Mouse (Mus musculus) CH12F3 (cell line): Measurements from ENCODE around the gene Mrps2.

Experiments used
- in situ Hi-C: fragments of 300-500 bp; cut with MboI; formaldehyde crosslinking; loops from 2 replicates; pipeline ENCODE4 v1.14.3; 2020; ENCODE audit warnings: low sequenced_read_pairs

Mrps2 gene

GRCm38 (mm10) chr2:28467860-28468485 lies at the start of gene Mrps2:
TSS of gene Mrps2 (plus strand) at chr2:28468066.
- in situ Hi-C loops: no loop called here

GRCm38 (mm10) chr2:28419898-28420297 lies 48.0 kb upstream of the Mrps2 start:
- in situ Hi-C loops: no loop called here

DNA sequence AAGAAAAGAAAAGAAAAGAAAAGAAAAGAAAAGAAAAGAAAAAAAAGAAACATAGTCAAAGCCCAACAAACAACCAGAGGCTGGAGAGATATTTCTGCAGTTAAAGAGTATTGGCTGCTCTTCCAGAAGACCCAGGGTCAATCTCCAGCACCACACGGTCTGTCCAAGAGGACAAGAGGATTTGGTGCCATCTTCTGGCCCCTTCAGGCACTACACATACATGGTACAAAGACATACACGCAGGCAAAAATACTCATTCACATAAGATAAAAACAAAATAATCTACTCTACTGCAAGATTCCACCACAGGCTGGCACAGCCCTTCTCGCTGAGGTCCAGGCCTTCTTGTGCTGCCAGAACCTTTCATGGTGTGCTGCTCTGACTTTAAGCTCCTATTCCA lies 44.7 kb upstream of the Mrps2 start:
- in situ Hi-C loops: no loop called here

GRCm38 (mm10) chr2:28427226-28427625 lies 40.6 kb upstream of the Mrps2 start:
- in situ Hi-C loops: no loop called here

- in situ Hi-C loops: no loop called here
Observed at GRCm38 (mm10) chr2:28430846-28431245, 37.0 kb upstream of the Mrps2 start.

DNA sequence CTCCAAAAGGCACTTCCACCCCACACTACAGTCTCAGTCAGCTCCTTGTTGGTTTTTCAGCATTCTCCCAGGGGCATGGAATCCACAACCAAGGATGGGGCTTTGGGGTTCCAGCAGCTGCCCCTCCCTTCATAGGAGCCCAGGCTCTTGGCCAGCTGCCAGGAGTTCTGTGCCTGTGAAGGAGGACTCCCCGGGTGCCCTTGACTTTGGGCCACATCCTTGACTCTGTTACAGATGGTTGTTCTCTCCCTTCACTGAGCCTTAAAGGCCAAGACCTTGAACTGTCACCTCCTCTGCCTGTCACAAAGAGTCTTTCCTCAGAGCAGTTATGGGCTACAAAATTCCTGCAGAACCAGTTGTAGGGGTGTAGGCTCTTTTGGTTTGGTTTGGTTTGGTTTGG lies 35.1 kb upstream of the Mrps2 start:
- in situ Hi-C loops: no loop called here

DNA sequence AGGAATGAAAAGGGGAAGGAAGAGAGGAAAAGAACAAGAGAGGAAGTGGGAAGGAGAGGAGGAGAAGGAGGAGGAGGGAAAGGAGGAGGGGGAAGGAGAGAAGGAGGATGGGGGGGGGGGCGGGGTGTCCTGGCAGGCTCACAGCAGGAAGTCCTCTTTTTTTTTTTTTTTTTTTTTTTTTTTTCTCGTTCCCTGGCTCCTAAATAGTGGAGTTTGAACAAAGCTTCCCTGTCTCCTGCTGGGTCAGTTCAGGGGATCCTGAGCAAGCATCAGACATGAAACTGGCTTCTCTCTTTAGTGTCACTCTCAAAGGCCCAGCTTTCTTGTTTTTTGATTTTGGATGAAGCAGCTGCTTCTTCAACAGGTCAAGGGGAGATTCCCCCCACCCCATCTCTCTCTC lies 34.4 kb upstream of the Mrps2 start:
- in situ Hi-C loops: no loop called here

GRCm38 (mm10) chr2:28435401-28435800 lies 32.5 kb upstream of the Mrps2 start:
- in situ Hi-C loops: no loop called here

GRCm38 (mm10) chr2:28440842-28441241 lies 27.0 kb upstream of the Mrps2 start:
- in situ Hi-C loops: no loop called here

GRCm38 (mm10) chr2:28445082-28445481 lies 22.8 kb upstream of the Mrps2 start:
- in situ Hi-C loops: no loop called here

DNA sequence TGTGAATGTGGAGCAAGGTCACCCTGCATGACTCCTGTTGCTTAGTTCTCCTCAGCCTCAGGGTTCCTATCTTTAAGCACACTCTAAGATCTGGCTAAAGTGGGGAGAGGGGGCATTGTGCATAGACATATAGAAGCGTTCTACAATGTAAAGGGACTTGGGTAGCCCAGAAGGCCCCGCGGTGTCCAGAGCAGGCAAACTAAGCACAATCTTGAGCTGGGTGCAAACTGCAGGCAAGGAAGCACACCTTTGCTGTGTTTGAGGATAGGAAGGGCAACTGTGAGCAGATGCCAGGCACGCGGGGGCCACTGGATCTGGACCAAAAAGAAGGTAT lies 21.7 kb upstream of the Mrps2 start:
- in situ Hi-C loops: no loop called here

DNA sequence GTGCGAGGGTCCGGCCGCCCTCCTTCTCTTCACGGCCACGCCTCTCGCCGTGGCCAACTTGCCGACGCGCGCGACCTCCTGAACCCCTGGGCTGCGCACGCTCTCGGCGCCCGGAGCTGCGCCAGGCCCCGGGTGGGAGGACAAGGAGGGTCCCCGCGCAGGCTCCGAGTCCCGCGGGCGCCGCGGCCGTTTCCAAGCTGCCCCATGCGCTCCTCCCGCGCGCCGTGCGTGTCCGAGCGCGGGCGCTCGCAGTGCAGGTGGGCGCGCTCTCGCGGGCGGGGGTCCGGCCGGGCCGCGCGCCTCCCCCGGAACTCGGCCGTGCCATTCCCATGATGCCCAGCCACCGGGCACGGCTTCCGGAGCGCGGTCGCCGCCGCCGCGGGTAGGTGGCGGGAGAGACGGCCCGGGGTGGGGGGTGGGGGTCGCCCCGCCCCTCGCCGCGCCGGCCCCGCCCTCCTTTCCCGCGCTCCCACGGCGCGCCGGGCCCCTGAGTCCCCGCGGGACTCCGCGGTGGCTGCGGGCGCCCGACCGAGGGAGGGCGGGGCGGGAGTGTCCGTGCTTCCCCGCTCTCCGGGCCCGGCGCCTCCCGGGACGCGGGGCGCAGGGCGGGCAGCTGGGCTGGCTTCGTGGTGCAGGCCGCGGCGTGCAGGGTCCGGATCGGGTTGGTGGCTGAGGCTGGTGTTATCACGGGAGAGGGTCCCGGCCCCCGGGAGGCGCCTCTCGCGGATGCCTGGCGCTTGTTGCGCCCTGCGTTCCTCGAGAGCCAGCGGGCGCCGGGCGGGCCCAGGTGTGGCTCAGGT lies 21.2 kb upstream of the Mrps2 start, which contains the start of gene Ppp1r26:
Ppp1r26 (plus strand) TSS at position 286 of the 800 bp plus-strand sequence.
- in situ Hi-C loops: no loop called here

DNA sequence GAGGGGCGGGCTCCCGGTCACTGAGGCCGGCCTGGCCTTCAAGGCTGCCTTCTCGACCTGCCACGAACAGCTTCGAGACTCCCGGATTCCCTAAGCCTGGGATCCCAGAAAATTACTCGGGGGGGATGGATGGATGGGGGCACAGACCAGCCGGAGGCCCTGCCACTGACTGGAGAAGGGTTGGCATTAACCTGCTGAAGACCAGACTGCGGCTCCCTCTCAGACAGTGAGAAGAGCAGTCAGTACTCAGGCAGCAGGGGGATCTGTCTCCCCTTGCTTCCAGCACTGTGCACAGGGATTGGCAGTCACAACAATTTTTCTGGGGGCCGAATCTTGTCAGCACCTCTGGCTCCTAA lies 20.6 kb upstream of the Mrps2 start:
- in situ Hi-C loops: no loop called here

DNA sequence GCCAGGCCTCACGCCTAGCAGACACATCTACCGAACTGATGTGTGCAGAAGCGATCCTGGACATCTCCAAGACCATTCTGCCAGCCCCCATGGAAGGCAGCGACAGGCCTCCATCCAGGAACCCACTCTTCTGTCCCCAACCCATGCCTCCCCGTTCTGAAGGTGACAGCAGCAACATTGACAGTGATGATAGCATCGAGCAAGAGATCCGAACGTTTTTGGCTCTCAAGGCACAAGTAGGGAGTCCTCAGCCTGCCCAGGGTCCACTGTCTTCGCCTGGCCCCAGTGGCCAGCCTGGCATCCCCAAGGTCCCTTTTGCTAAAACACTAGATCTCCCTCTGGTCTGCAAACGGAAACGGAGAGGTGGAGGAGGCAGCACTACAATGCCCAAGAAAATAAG lies 16.2 kb upstream of the Mrps2 start:
- in situ Hi-C loops: no loop called here

DNA sequence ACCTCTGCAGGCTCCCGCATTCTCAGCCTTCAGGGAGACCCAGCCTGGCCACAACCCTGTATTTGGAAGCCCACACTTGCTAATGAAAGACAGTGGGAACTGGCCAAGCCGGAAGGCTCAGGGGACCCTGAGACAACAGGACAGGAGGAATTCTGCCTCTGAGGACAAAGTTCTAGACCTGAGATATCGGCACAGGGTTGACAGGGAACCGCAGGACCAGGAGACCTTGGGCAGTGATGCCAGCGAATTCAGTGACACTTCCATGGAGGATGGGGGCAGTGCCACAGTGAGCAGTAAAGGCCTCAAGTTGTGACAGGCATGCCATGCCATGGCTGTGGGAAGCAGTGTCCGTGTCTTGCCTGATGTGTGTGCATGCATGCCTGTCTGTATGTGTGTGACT lies 14.3 kb upstream of the Mrps2 start:
- in situ Hi-C loops: no loop called here

DNA sequence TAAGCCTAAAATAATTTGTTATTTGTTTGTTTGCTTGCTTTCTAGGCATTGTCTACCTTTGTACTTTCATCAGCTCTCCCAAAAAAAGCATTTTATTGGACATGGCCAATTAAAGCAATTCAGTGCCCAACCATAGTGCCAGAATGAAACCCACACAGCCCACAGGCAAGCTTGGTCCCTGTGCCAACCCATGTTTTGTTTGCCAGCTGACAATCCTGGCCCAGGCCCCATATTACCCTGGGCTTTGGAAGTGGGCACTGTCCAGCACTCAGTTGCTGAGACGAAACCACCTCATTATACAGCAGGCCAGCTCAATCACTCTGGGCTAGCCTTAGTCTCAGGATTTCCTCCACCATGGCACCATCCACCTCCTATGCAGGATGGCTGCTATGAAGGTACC lies 11.2 kb upstream of the Mrps2 start:
- in situ Hi-C loops: no loop called here

- in situ Hi-C loops: no loop called here
Observed at GRCm38 (mm10) chr2:28463919-28464318, 3.9 kb upstream of the Mrps2 start.

DNA sequence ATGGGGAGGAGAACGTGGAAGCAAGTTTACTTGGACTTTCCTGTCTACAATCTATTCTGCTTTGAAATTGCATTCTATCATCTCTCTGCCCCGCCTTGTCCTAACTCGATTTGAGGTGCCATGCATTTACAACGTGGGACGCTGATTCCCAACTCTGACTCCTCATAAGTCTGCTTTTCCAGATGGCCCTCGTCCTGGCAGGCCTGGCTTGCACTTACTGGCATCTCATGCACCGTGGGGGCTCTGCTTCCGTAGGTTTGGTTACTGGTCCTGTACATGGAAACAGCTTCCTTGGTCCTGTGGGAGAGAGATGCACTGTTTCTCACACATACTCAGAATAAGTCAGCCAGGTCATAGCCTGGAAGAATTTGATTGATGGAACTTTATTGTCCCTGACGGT lies 2.9 kb upstream of the Mrps2 start:
- in situ Hi-C loops: no loop called here

DNA sequence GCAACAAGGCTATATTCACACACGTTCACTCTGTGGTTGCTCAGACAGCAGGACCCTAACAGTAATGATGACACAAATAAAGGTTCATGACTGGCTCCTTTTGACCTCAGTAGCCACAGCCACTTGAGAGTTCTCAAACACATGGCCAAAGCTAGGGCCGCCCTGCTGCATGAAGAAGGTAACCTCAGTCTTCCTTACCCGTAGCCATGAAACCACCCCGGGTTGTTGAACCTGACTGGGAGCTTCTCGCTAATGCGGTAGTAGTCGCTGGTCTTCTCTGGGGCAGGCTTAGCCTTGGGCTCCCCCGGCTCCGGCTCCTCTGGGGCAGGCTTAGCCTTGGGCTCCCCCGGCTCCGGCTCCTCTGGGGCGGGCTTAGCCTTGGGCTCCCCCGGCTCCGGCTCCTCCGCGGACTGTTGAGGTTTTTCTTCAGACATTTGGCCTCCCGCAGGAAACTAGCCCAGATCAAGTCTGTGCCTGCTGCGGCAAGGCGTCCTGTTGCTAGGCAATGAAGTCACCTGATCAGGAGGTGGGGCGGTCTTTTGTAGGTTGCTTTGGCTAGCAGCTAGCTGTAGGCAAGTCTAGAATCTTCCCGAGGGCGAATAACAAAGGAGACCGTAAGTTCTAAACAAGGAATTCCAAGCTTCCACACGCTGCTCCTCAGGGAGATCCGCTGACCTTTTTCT lies 1.9 kb upstream of the Mrps2 start, which contains the start of gene 1700007K13Rik:
1700007K13Rik (minus strand) TSS at position 497 of the 683 bp plus-strand sequence.
- in situ Hi-C loops: no loop called here

- in situ Hi-C loops: no loop called here
Observed at GRCm38 (mm10) chr2:28468486-28469225, 790 bp downstream of the Mrps2 start.

GRCm38 (mm10) chr2:28469461-28469860 lies 1.6 kb downstream of the Mrps2 start:
- in situ Hi-C loops: no loop called here
